Mouse (Mus musculus): ENCODE results near the gene Gm20388.

GRCm38 (mm10) chr8:121796406-121796805 is 1885.8 kb downstream of the Gm20388 start:
- TF ChIP-seq CTCF (IDR thresholded peaks at IDR 0.05; ENCODE audit: low read depth) (no peak), EP300 (IDR thresholded peaks at IDR 0.05; ENCODE audit: low read depth) (no peak)
